Mouse (Mus musculus) lung, embryonic 15.5 days (tissue): Measurements from ENCODE around the gene 9330182O14Rik. TPM values are rescaled to one million over a fixed set of nuclear protein-coding genes. Genes with fewer than 3 reads are reported as not detected.

ENCODE experiments used
- ATAC-seq: fragments of 200-750 bp; cut with Nextera tagmentation; 2 replicates; pipeline ENCODE4 v1.8.0; 2017; ENCODE audit warnings: moderate number of reproducible peaks, borderline replicate concordance; ENCODE audit not compliant: low FRiP score, low TSS enrichment; ENCODE audit errors: extremely low read depth
- H3K27ac ChIP-seq: fragments of 300-500 bp; sonication (generic); 2 replicates; pipeline ENCODE4 v1.5.1; 2015; ENCODE audit warnings: moderate library complexity, mild to moderate bottlenecking, inconsistent platforms
- H3K27me3 ChIP-seq: fragments of 300-500 bp; sonication (generic); 2 replicates; pipeline ENCODE4 v1.6.1; 2015; ENCODE audit warnings: inconsistent platforms
- H3K36me3 ChIP-seq: fragments of 300-500 bp; sonication (generic); 2 replicates; pipeline ENCODE4 v1.6.1; 2015; ENCODE audit warnings: inconsistent platforms
- H3K4me1 ChIP-seq: fragments of 300-500 bp; sonication (generic); 2 replicates; pipeline ENCODE4 v1.6.1; 2015; ENCODE audit warnings: inconsistent platforms
- H3K4me2 ChIP-seq: fragments of 300-500 bp; sonication (generic); 2 replicates; pipeline ENCODE4 v1.6.1; 2015; ENCODE audit warnings: inconsistent platforms, mild to moderate bottlenecking, moderate library complexity
- H3K4me3 ChIP-seq: fragments of 300-500 bp; sonication (generic); 2 replicates; pipeline ENCODE4 v1.5.1; 2015; ENCODE audit warnings: mild to moderate bottlenecking, inconsistent platforms
- H3K9ac ChIP-seq: fragments of 300-500 bp; sonication (generic); 2 replicates; pipeline ENCODE4 v1.6.1; 2015; ENCODE audit warnings: inconsistent platforms
- H3K9me3 ChIP-seq: fragments of 300-500 bp; sonication (generic); 2 replicates; pipeline ENCODE4 v1.6.1; 2016; ENCODE audit warnings: inconsistent platforms
- WGBS: fragments of 180-500 bp; shearing (Covaris S2); methylation state at CpG from one replicate; pipeline ENCODE4 v1.1.7; 2015; 5-methylcytosine and 5-hydroxymethylcytosine counted together
- polyA plus RNA-seq: library from polyadenylated mRNA; unstranded; fragments of >200 nt; fragmentation: Nextera tagmentation; extraction: Ambion mirVana; gene quantifications from 2 replicates; pipeline ENCODE4 v1.2.1, GENCODE M21; 2015

Gene 9330182O14Rik
- polyA plus RNA-seq: not detected in 2 replicates

DNA sequence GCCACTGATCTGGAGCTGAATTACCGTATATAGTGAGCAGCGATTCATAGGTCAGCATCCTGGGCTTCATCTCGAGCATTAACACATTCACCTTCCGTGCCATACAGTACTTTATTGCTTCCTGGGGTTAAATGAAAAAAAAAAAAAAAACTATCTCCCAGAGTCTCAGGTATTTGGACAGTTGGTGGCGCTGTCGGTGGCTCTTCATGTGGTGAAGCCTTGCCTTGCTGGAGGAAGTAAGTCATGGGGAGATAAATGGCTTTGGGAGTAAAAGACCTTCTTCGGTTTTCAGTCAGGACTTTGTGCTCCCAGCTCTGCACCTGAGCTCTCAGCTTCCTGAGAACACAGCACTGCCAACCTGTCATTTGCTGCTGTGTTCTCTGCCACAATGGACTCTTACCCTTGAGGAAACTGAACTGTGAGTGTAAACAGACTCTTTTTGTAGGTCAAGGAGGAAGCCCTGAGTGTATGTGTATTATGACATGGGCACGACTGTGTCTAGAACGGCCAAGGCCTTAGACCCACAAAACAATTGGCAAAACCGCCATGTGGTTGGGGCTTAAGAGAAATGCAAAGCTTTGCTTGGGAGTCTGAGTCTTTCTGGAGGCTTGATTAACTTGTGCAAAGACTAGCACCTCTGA lies at the start of gene 9330182O14Rik:
Gene 9330182O14Rik, plus strand, starts transcription at position 214 of the 641 bp plus-strand sequence.
- Histone ChIP-seq H3K4me2 (no peak within 1 kb of the TSS), H3K9ac (no peak within 1 kb of the TSS), H3K27ac (no peak within 1 kb of the TSS), H3K9me3 (no peaks in the 10 kb centered on the region), H3K4me1 (no peaks in the 10 kb centered on the region), H3K4me3 (no peak within 1 kb of the TSS), H3K36me3 (no peaks in the 10 kb centered on the region), H3K27me3 (no peaks in the 10 kb centered on the region)
- ATAC-seq: no peak
- WGBS: 50% methylated on average over 10 of the region's 10 CpGs

GRCm38 (mm10) chr15:40103304-40103703 lies 30.9 kb upstream of the 9330182O14Rik start:
- Histone ChIP-seq H3K4me2 (no peak overlapping the region), H3K9me3 (no peaks in the 10 kb centered on the region), H3K4me3 (no peak overlapping the region), H3K27ac (no peak overlapping the region), H3K27me3 (no peaks in the 10 kb centered on the region), H3K36me3 (no peaks in the 10 kb centered on the region), H3K9ac (no peak overlapping the region), H3K4me1 (no peaks in the 10 kb centered on the region)
- 80% methylated on average over 2 of the region's 2 CpGs for WGBS
- no peak for ATAC-seq

- Histone ChIP-seq H3K9ac (no peak overlapping the region), H3K4me3 (no peak overlapping the region), H3K4me1 (no peaks in the 10 kb centered on the region), H3K4me2 (no peak overlapping the region), H3K9me3 (no peaks in the 10 kb centered on the region), H3K27me3 (no peaks in the 10 kb centered on the region), H3K27ac (no peak overlapping the region), H3K36me3 (no peaks in the 10 kb centered on the region)
- 90% methylated on average over 4 of the region's 4 CpGs for WGBS
- ATAC-seq: no peak
Measured at GRCm38 (mm10) chr15:40105712-40106111, 28.5 kb upstream of the 9330182O14Rik start.

- H3K4me1 ChIP-seq: no peaks in the 10 kb centered on the region
- WGBS: 47% methylated on average over 17 of the region's 18 CpGs
- H3K9ac ChIP-seq: no peak overlapping the region
- H3K9me3 ChIP-seq: no peaks in the 10 kb centered on the region
- no peak for ATAC-seq
- H3K4me3 ChIP-seq: no peak overlapping the region
- H3K27ac ChIP-seq: no peak overlapping the region
- no peaks in the 10 kb centered on the region for H3K36me3 ChIP-seq
- H3K27me3 ChIP-seq: no peaks in the 10 kb centered on the region
- peak overlapping the region; percentile 18; the same call in 1 of the 2 replicates for H3K4me2 ChIP-seq
Measured at GRCm38 (mm10) chr15:40113888-40114576, 20.1 kb upstream of the 9330182O14Rik start.

- no peaks in the 10 kb centered on the region for H3K4me1 ChIP-seq
- WGBS: 36% methylated on average over 22 of the region's 22 CpGs
- no peaks in the 10 kb centered on the region for H3K9me3 ChIP-seq
- peak overlapping the region; percentile 18 for H3K4me2 ChIP-seq
- H3K36me3 ChIP-seq: no peaks in the 10 kb centered on the region
- H3K27me3 ChIP-seq: no peaks in the 10 kb centered on the region
- H3K4me3 ChIP-seq: no peak overlapping the region
- ATAC-seq: no peak
- no peak overlapping the region for H3K9ac ChIP-seq
- no peak overlapping the region for H3K27ac ChIP-seq
Measured at GRCm38 (mm10) chr15:40114600-40115271, 19.4 kb upstream of the 9330182O14Rik start.

GRCm38 (mm10) chr15:40116396-40116795 lies 17.8 kb upstream of the 9330182O14Rik start:
- Histone ChIP-seq H3K27ac (no peak overlapping the region), H3K9me3 (no peaks in the 10 kb centered on the region), H3K27me3 (no peaks in the 10 kb centered on the region), H3K4me1 (no peaks in the 10 kb centered on the region), H3K4me3 (no peak overlapping the region), H3K36me3 (no peaks in the 10 kb centered on the region), H3K9ac (no peak overlapping the region), H3K4me2 (no peak overlapping the region)
- WGBS: 82% methylated on average over 3 of the region's 3 CpGs
- no peak for ATAC-seq

DNA sequence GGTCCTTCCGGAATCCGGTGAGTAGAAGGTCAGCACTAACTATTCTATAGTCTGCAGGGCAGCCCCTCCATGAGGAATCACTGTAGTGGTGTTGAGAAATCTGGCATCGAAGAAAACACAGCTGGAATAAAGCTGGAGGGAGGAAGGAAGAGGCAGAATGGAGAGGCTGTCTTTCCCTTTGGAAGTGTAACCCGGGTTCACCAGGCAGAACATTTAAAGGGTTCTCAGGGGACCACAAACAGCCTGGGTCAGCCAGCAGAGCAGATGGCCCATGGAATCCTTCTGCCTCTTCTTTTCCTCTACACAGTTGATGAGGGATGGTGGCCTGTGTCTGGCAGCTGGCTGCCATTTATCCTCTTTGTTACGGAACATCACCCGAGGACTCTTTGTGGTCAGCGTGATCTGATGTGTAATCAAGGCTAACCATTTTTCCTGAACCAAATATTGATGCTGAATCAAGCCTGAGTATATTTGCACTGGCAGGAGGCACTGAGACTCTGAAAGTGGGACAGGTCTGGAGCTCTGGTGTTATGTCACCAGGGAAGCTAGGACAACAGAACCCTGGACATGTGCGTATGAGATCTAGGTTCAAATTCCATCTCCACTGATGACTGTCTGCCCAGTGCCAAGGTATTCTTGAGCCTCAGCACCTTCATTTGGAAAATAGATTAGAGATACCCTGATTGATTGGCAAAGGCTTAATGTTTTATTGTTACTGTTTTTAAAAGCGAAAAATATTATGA lies 9.8 kb upstream of the 9330182O14Rik start:
- peak; percentile 75 for ATAC-seq
- no peaks in the 10 kb centered on the region for H3K27me3 ChIP-seq

DNA sequence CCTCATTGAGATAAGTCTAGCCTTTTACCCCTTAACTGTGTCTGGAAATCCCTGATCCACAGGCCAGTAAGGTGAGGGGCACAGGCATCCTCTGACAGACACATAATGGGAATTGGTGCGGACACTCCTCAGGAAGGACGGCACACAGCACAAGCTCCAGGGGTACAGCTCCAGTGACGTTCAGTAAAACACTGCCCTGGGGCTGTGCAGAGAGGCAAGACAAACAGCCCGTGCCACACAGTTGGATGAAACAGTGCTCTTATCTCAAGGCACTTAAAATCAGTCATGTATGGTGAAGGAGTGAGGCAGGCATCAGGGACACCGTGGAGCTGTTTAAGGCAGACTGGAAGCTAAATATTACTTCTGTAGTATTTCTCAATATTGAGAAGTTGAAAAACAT lies 4.7 kb upstream of the 9330182O14Rik start:
- WGBS: 27% methylated on average over 5 of the region's 5 CpGs
- no peak overlapping the region for H3K27ac ChIP-seq
- H3K9me3 ChIP-seq: no peaks in the 10 kb centered on the region
- no peaks in the 10 kb centered on the region for H3K4me1 ChIP-seq
- H3K9ac ChIP-seq: no peak overlapping the region
- ATAC-seq: no peak
- H3K36me3 ChIP-seq: no peaks in the 10 kb centered on the region
- H3K27me3 ChIP-seq: no peaks in the 10 kb centered on the region
- H3K4me3 ChIP-seq: no peak overlapping the region
- no peak overlapping the region for H3K4me2 ChIP-seq

More for the DNA sequence above, 9.8 kb upstream of the 9330182O14Rik start:
- no peak overlapping the region for H3K4me3 ChIP-seq
- no peak overlapping the region for H3K4me2 ChIP-seq
- no peak overlapping the region for H3K27ac ChIP-seq
- no peaks in the 10 kb centered on the region for H3K36me3 ChIP-seq
- 57% methylated on average over 9 of the region's 9 CpGs for WGBS
- H3K9me3 ChIP-seq: no peaks in the 10 kb centered on the region
- H3K9ac ChIP-seq: no peak overlapping the region
- no peaks in the 10 kb centered on the region for H3K4me1 ChIP-seq

DNA sequence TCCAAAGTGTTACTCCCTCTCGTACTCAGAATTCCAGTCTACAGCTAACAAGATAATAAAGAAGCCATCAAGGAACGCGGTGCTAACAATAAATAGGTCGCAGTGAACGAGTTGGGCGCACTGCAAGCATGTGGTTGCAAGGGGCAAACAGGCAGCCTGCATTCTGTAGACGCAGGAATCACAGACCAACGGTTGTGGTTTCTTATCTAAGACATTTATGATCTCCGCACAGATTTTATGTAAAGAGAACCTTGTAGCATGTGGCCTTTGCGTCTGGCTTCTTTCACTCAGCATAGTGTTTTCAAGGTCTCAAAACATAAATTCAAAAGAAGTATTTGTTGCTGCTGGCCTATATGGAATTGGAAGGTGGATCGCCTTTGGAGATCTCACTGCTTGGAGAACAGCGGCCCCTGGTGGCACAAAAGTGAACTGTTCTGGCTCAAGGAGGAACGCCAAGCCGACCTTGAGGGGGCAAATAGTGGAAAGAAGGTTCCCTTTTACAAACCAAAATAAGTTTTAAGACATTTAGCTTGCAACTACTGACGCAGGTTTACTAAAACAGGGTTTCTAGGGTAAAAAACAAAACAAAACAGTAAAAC lies 3.2 kb upstream of the 9330182O14Rik start:
- no peak overlapping the region for H3K27ac ChIP-seq
- H3K36me3 ChIP-seq: no peaks in the 10 kb centered on the region
- H3K4me3 ChIP-seq: no peak overlapping the region
- no peak overlapping the region for H3K4me2 ChIP-seq
- H3K4me1 ChIP-seq: no peaks in the 10 kb centered on the region
- H3K27me3 ChIP-seq: no peaks in the 10 kb centered on the region
- WGBS: 23% methylated on average over 15 of the region's 15 CpGs
- no peak overlapping the region for H3K9ac ChIP-seq
- ATAC-seq: no peak
- no peaks in the 10 kb centered on the region for H3K9me3 ChIP-seq

GRCm38 (mm10) chr15:40132408-40132807 lies 1.8 kb upstream of the 9330182O14Rik start:
- Histone ChIP-seq H3K27me3 (no peaks in the 10 kb centered on the region), H3K4me3 (no peak overlapping the region), H3K9me3 (no peaks in the 10 kb centered on the region), H3K36me3 (no peaks in the 10 kb centered on the region), H3K9ac (no peak overlapping the region), H3K4me2 (no peak overlapping the region), H3K27ac (no peak overlapping the region), H3K4me1 (no peaks in the 10 kb centered on the region)
- 60% methylated on average over 4 of the region's 4 CpGs for WGBS
- no peak for ATAC-seq

- Histone ChIP-seq H3K9me3 (no peaks in the 10 kb centered on the region), H3K4me2 (no peak overlapping the region), H3K36me3 (no peaks in the 10 kb centered on the region), H3K27me3 (no peaks in the 10 kb centered on the region), H3K9ac (no peak overlapping the region), H3K27ac (no peak overlapping the region), H3K4me3 (no peak overlapping the region), H3K4me1 (no peaks in the 10 kb centered on the region)
- ATAC-seq: no peak
- 48% methylated on average over 7 of the region's 7 CpGs for WGBS
Measured at GRCm38 (mm10) chr15:40144221-40144620, 10.1 kb downstream of the 9330182O14Rik start.
